Mouse (Mus musculus) MEL-GATA-1-ER (cell line): Measurements from ENCODE around the gene Pigb.

Source experiments
- DNase-seq: peaks from one replicate; pipeline ENCODE4 v3.0.0-alpha.2; 2012; ENCODE audit warnings: low read depth; ENCODE audit errors: extremely low read depth

Pigb gene

GRCm38 (mm10) chr9:73047906-73048305, 7.7 kb upstream of the Pigb start:
- no peak for DNase-seq

DNA sequence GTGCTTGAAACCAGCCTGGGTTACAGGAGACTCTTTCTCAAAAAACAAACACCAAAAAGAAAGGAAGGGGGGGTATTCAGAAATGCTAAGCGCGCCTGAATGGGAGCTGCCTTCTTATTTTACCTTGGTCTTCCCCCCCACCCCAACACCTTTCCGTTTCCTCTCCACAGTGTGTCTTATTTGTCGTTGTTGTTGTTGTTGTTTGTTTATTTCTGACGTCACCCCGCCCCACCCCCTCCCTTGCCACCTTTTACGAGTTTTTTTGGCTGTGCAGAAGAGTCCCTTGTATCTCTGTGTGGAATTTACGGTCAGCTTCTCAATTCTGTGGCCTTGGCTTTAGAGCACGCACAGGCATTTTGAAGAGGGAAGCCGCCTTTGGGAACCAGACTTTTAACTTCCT, 5.5 kb upstream of the Pigb start:
- no peak for DNase-seq

- no peak for DNase-seq
These were observed 5.0 kb upstream of the Pigb start for GRCm38 (mm10) chr9:73045204-73045603.

- peak; percentile 76 for DNase-seq
These were observed 4.2 kb upstream of the Pigb start, which contains the start of gene Rab27a for GRCm38 (mm10) chr9:73044146-73045079. Gene Rab27a, plus strand, starts transcription at chr9:73044854.

GRCm38 (mm10) chr9:73039222-73039945, 794 bp downstream of the Pigb start:
- peak; percentile 71 for DNase-seq

DNA sequence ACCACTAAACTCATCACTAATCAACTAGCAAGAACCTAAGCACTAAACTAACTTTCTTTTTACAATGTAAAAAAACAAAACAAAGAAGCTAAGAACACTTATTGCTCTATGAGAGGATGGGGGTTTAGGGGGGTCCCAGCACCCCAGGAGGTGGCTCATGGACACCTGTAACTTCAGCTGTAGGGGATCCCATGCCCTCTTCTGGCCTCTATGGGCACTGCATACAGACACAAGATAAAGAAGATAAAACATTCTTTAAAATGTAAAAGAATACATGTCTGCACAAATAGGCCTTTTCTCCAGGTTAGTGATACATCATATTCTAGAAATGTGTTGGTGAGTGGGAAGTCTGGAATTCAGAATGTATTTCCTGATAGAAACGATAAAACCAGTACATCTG, 6.8 kb downstream of the Pigb start:
- no peak for DNase-seq

DNA sequence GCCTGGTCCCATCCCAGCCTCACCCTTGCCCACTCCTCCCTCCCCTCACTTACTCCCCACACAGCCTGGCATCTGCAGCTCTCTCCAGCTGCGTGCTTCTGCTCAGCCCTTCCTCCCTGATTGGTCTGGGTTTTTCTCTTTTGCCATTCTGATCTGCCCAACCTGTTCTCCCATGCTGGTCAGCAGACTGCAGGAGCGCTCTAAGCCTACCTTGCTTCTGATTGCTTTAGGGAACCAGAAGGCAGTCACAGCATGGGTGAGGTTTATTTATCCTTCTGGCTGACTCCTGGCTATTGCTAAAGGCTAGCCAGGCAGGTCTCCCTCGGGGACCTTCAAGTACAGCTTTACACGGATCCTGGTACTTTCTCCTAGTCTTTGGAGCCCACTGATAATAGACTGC, 8.8 kb downstream of the Pigb start:
- no peak for DNase-seq

GRCm38 (mm10) chr9:73030443-73030842, 9.7 kb downstream of the Pigb start:
- no peak for DNase-seq

GRCm38 (mm10) chr9:73025818-73026636, 14.2 kb downstream of the Pigb start:
- DNase-seq, result no peak

DNA sequence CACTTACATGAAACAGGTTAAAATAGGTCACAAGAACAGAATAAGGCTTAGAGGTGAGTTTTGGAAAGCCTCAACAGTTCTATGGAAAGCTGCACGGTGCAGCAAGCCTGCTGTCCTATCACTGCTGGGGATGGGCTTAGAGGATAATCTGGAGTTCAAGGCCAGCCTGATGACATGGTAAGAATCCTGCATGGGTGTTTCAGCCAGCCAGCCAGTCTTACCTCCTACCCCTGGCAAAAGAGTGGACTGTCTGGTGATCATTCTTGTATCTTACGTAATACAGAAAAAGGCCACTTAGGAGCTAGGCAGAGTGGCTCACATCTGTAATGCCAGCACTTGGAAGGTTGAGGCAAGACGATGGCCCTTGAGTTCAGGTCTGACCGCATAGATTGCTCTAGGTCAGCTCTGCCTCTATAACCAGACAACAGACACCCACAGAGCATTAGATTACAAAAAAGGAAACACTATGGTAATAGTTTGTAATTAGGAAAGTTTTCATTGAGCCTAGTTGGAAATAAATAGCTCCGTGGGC, 19.5 kb downstream of the Pigb start:
- no peak for DNase-seq

DNA sequence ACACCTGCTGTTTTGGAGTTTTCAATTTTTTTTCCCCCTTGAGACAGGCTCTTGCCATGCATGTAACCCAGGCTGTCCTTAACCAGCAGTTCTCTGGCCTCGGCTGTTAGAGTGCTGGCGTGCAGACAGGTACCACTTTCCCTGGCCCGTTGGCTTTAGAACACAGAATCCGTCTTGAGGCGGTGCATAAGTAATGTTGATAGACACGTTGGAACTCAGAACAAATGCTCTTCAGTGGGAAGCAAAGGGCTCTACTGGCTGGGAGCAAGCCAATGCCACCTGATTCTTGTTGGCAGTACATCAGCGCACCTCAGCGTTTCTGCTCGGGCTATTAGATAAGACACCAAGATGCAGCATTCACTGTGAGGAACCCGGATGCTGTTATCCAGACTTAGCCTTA, 20.3 kb downstream of the Pigb start:
- DNase-seq, result no peak

GRCm38 (mm10) chr9:73014724-73015123, 25.5 kb downstream of the Pigb start:
- no peak for DNase-seq

GRCm38 (mm10) chr9:73012629-73013028, 27.5 kb downstream of the Pigb start:
- DNase-seq, result no peak

DNA sequence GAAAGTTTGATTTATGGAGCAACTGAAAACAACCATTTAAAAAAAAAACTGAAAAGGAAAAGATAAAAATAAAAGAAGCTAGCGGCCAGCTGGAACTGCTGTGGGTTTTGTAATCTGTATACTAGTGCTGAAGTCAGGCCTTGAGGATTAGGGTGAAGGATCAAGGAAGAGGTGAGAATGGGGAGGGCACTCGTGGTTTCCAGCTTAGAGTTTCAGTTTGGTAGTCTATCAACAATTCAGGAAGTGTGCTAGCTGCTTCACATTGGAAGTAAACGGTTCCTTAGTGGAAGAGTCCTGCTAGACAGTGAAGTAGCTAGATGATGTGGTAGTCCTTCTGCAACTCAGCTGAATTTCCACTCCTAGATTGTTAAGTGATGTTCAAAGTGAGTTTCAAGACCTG, 31.8 kb downstream of the Pigb start:
- no peak for DNase-seq

- no peak for DNase-seq
These were observed 34.0 kb downstream of the Pigb start for GRCm38 (mm10) chr9:73006175-73006574.

- DNase-seq, result no peak
These were observed 35.1 kb downstream of the Pigb start for GRCm38 (mm10) chr9:73005106-73005505.

- no peak for DNase-seq
These were observed 36.1 kb downstream of the Pigb start for GRCm38 (mm10) chr9:73004076-73004475.

GRCm38 (mm10) chr9:73002177-73002576, 38.0 kb downstream of the Pigb start:
- no peak for DNase-seq

DNA sequence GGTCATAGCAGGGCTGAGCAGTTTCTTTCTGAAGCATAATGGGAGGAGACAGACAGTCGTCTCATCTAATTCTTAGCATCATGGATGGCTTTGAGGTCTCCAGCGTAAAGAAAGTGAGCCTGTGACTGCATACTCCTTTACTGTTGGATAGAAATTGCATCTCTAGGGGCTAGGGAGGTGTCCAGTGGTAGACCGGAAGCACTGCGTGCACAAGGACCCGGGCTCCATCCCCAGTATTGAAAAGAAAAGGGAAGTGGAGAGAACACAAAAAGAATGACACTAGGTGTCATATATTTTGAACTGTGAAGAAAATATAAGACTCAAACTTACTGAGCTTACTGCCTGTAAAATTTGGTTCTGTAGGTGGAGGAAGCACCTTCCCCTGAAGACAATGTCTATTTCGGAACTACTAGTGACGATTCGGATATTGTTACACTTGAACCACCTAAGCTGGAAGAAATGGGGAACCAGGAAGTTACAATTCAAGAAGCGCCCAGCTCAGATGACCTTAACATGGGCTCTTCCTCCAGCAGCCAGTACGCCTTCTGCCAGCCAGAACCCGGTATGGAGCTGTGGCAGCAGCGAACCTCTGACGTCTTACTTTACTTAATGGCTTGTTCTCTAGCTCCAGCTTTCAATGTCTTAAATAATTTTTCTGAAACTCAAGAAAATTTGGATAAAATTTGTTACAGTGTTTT, 38.7 kb downstream of the Pigb start:
- no peak for DNase-seq

DNA sequence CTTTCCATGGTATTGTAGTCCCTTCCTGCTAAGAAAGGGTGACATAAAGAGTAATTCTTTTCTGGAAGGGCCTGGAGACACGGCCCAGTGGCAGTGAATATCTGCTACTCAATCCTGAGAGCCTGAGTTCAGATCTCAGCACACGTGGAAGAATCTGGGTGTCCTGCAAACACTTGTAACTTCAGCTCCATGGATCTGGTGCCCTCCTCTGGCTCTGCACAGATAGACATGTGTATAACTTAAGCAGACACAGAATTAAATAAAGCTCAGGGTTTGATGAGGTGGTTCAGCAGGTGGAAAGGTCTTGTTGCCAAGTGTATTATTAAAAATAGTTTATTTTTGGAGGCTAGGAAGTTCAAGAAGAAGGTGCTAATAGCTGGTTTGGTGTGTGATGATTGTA, 39.7 kb downstream of the Pigb start:
- no peak for DNase-seq

DNA sequence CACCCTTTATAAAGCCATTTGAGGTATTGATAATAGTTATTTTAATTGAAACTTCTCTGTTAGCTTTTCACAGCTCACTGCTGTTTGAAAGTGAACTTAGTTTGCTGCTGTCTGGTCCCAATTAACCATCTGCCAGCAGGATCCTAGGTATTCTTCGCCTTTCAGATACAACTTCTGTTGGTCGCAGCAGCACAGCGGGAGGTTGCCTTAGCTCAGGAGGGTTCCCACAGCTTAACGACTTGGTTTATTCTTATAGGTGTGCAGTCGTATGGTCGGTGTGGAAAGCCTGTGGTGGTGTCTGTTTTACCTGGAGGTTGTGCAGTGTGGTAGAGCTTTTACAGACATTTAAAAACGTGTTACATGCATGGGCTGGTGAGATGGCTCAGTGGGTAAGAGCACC, 43.4 kb downstream of the Pigb start:
- no peak for DNase-seq
